Mouse (Mus musculus) liver, adult 2 months (tissue): ENCODE results near the gene Ncan. TPM values are rescaled to one million over a fixed set of nuclear protein-coding genes. Genes with fewer than 3 reads are reported as not detected.
A peak's percentile ranks its signal among the peaks of the same experiment; 100 is the strongest.

Source experiments
- DNase-seq: peaks from one replicate; pipeline ENCODE4 v3.0.0-alpha.2; 2011; ENCODE audit warnings: low read depth, low spot score; ENCODE audit errors: extremely low read depth
- H3K27ac ChIP-seq: fragments of 200-500 bp; replicated peaks from 2 replicates; pipeline ENCODE4 v1.5.1; 2012; ENCODE audit warnings: low read depth, mild to moderate bottlenecking, control low read depth, inconsistent platforms, low read length; ENCODE audit not compliant: insufficient read depth
- H3K27me3 ChIP-seq: fragments of 200-500 bp; 2 replicates; pipeline ENCODE4 v1.6.1; 2012; ENCODE audit warnings: mild to moderate bottlenecking, moderate library complexity, low read length, inconsistent platforms; ENCODE audit not compliant: control insufficient read depth, insufficient read depth
- H3K36me3 ChIP-seq: fragments of 200-500 bp; 2 replicates; pipeline ENCODE4 v1.6.1; 2012; ENCODE audit warnings: low read length, inconsistent platforms; ENCODE audit not compliant: control insufficient read depth, insufficient read depth
- H3K4me1 ChIP-seq: fragments of 200-500 bp; 2 replicates; pipeline ENCODE4 v1.6.1; 2011; ENCODE audit warnings: low read length; ENCODE audit not compliant: control insufficient read depth, insufficient read depth
- H3K4me3 ChIP-seq: fragments of 200-500 bp; 2 replicates; pipeline ENCODE4 v1.5.1; 2011; ENCODE audit warnings: low read depth, mild to moderate bottlenecking, control low read depth, low read length, moderate library complexity; ENCODE audit not compliant: insufficient read depth
- H3K79me2 ChIP-seq: fragments of 200-500 bp; 2 replicates; pipeline ENCODE4 v1.6.1; 2012; ENCODE audit warnings: inconsistent platforms, mild to moderate bottlenecking, low read length, moderate library complexity; ENCODE audit not compliant: control insufficient read depth, insufficient read depth
- H3K9ac ChIP-seq: fragments of 200-500 bp; 2 replicates; pipeline ENCODE4 v1.6.1; 2012; ENCODE audit warnings: low read depth, mild to moderate bottlenecking, control low read depth, inconsistent platforms, low read length
- CTCF ChIP-seq: fragments of 200-500 bp; IDR thresholded peaks from 2 replicates; pipeline ENCODE4 v1.5.1; 2011; ENCODE audit warnings: low read depth, low read length, control low read depth
- POLR2A ChIP-seq: fragments of 200-500 bp; IDR thresholded peaks from 2 replicates; pipeline ENCODE4 v1.6.1; 2011; ENCODE audit warnings: low read length, control low read depth; ENCODE audit not compliant: insufficient read depth; ENCODE audit errors: extremely low read depth
- WGBS: fragments of 180-500 bp; shearing (Covaris S2); methylation state at CpG from one replicate; pipeline ENCODE4 v1.1.7; 2018; 5-methylcytosine and 5-hydroxymethylcytosine counted together
- polyA plus RNA-seq: library from polyadenylated mRNA; depleted of rRNA; stranded (reverse); fragments of >200 nt; gene quantifications from 2 replicates; pipeline ENCODE4 v1.2.3, GENCODE M21; 2012
- total RNA-seq: library from RNA; depleted of rRNA; stranded (reverse); fragments of >200 nt; gene quantifications from 2 replicates; pipeline ENCODE4 v1.2.3, GENCODE M21; 2014

Gene Ncan
- total and polyA plus RNA-seq, 2 experiments, result not detected

- H3K9ac ChIP-seq, result no peak overlapping the region
- H3K79me2 ChIP-seq, result no peaks in the 10 kb centered on the region
- peaks cover 9% of the 10 kb centered on the region for H3K4me1 ChIP-seq
- no peaks in the 10 kb centered on the region for H3K36me3 ChIP-seq
- 64% methylated on average over 8 of the region's 8 CpGs for WGBS
- no peak overlapping the region for H3K27ac ChIP-seq
- H3K27me3 ChIP-seq, result peaks cover 6% of the 10 kb centered on the region; the same call in 1 of the 2 replicates
- TF ChIP-seq POLR2A (no peak), CTCF (no peak)
- no peak for DNase-seq
- no peak overlapping the region for H3K4me3 ChIP-seq
Measured at GRCm38 (mm10) chr8:70124992-70125391, 4.3 kb upstream of the Ncan start.

GRCm38 (mm10) chr8:70122863-70123262, 2.2 kb upstream of the Ncan start:
- peaks cover 11% of the 10 kb centered on the region; the same call in 1 of the 2 replicates for H3K27me3 ChIP-seq
- peak; percentile 29 for DNase-seq
- TF ChIP-seq CTCF (peak; percentile 56; the same call in 1 of the 2 replicates), POLR2A (no peak)
- no peaks in the 10 kb centered on the region for H3K4me1 ChIP-seq
- no peak overlapping the region for H3K27ac ChIP-seq
- no peaks in the 10 kb centered on the region for H3K36me3 ChIP-seq
- no peak overlapping the region for H3K4me3 ChIP-seq
- H3K79me2 ChIP-seq, result no peaks in the 10 kb centered on the region
- no peak overlapping the region for H3K9ac ChIP-seq
- 55% methylated on average over 2 of the region's 2 CpGs for WGBS

- TF ChIP-seq POLR2A, result no peak
- TF ChIP-seq CTCF, result no peak
Measured at GRCm38 (mm10) chr8:70118726-70119700, 1.7 kb downstream of the Ncan start.

GRCm38 (mm10) chr8:70117611-70118010, 3.1 kb downstream of the Ncan start:
- WGBS, result 5% methylated on average over 9 of the region's 9 CpGs
- Histone ChIP-seq H3K4me1 (no peaks in the 10 kb centered on the region), H3K27me3 (peaks cover 16% of the 10 kb centered on the region; the same call in 1 of the 2 replicates), H3K36me3 (no peaks in the 10 kb centered on the region), H3K79me2 (no peaks in the 10 kb centered on the region), H3K4me3 (no peak overlapping the region), H3K9ac (no peak overlapping the region), H3K27ac (no peak overlapping the region)
- no peak for DNase-seq
- TF ChIP-seq CTCF (no peak), POLR2A (no peak)

More at GRCm38 (mm10) chr8:70118726-70119700, 1.7 kb downstream of the Ncan start:
- H3K36me3 ChIP-seq, result no peaks in the 10 kb centered on the region
- no peaks in the 10 kb centered on the region for H3K79me2 ChIP-seq
- no peaks in the 10 kb centered on the region for H3K4me1 ChIP-seq
- no peak overlapping the region for H3K4me3 ChIP-seq
- H3K27me3 ChIP-seq, result peaks cover 13% of the 10 kb centered on the region; the same call in 1 of the 2 replicates
- no peak overlapping the region for H3K27ac ChIP-seq
- 20% methylated on average over 17 of the region's 17 CpGs for WGBS
- no peak for DNase-seq
- no peak overlapping the region for H3K9ac ChIP-seq

- H3K79me2 ChIP-seq, result no peaks in the 10 kb centered on the region
- no peak for DNase-seq
Measured at GRCm38 (mm10) chr8:70114892-70115291, 5.8 kb downstream of the Ncan start.

GRCm38 (mm10) chr8:70114488-70114887, 6.2 kb downstream of the Ncan start:
- no peaks in the 10 kb centered on the region for H3K79me2 ChIP-seq
- TF ChIP-seq POLR2A, result no peak
- no peak for TF ChIP-seq CTCF
- DNase-seq, result no peak
- H3K36me3 ChIP-seq, result no peaks in the 10 kb centered on the region
- peaks cover 19% of the 10 kb centered on the region for H3K27me3 ChIP-seq
- WGBS, result 22% methylated on average over 6 of the region's 6 CpGs
- no peak overlapping the region for H3K4me3 ChIP-seq
- H3K4me1 ChIP-seq, result no peaks in the 10 kb centered on the region
- no peak overlapping the region for H3K27ac ChIP-seq
- H3K9ac ChIP-seq, result no peak overlapping the region

More at GRCm38 (mm10) chr8:70114892-70115291, 5.8 kb downstream of the Ncan start:
- no peaks in the 10 kb centered on the region for H3K4me1 ChIP-seq
- WGBS, result 61% methylated on average over 13 of the region's 13 CpGs
- H3K4me3 ChIP-seq, result no peak overlapping the region
- TF ChIP-seq POLR2A (no peak), CTCF (no peak)
- H3K27me3 ChIP-seq, result peaks cover 19% of the 10 kb centered on the region
- H3K9ac ChIP-seq, result no peak overlapping the region
- H3K36me3 ChIP-seq, result no peaks in the 10 kb centered on the region
- no peak overlapping the region for H3K27ac ChIP-seq
